Mouse (Mus musculus) liver, embryonic 14.5 days (tissue): ENCODE data around the gene Mettl8. TPM values are rescaled to one million over a fixed set of nuclear protein-coding genes. Genes with fewer than 3 reads are reported as not detected.
A peak's percentile ranks its signal among the peaks of the same experiment; 100 is the strongest.

Source experiments
- ATAC-seq: fragments of 200-750 bp; cut with Nextera tagmentation; 2 replicates; pipeline ENCODE4 v1.8.0; 2017; ENCODE audit warnings: moderate number of reproducible peaks, mild to moderate bottlenecking, moderate library complexity; ENCODE audit not compliant: insufficient read depth
- DNase-seq, 3 experiments: peaks; one replicate each; pipeline ENCODE4 v3.0.0-alpha.2; 2012 to 2013; ENCODE audit warnings: low read depth in 3 of 3, low spot score in 3 of 3
- H3K27ac ChIP-seq: fragments of 300-500 bp; sonication (generic); 2 replicates; pipeline ENCODE4 v1.5.1; 2014; ENCODE audit warnings: moderate library complexity, mild to moderate bottlenecking, control low read depth, inconsistent platforms
- H3K27me3 ChIP-seq: fragments of 300-500 bp; sonication (generic); 2 replicates; pipeline ENCODE4 v1.6.1; 2014; ENCODE audit warnings: mild to moderate bottlenecking, low read length, moderate library complexity; ENCODE audit not compliant: control insufficient read depth, insufficient read depth
- H3K36me3 ChIP-seq: fragments of 300-500 bp; sonication (generic); replicated peaks from 2 replicates; pipeline ENCODE4 v1.6.1; 2014; ENCODE audit warnings: low read depth; ENCODE audit not compliant: control insufficient read depth, insufficient read depth
- H3K4me1 ChIP-seq, 2 experiments: fragments of 200-500 bp in 1 of 2; fragments of 300-500 bp in 1 of 2; sonication (generic) in 1 of 2; replicated peaks; 2 replicates each; pipeline ENCODE4 v1.6.1; 2012 to 2014; ENCODE audit warnings: antibody characterized with exemption in 1 of 2, inconsistent platforms in 1 of 2, low read length in 1 of 2; ENCODE audit not compliant: control insufficient read depth in 2 of 2, insufficient read depth in 2 of 2
- H3K4me2 ChIP-seq: fragments of 300-500 bp; sonication (generic); 2 replicates; pipeline ENCODE4 v1.6.1; 2014; ENCODE audit warnings: low read depth, mild to moderate bottlenecking, control low read depth, moderate library complexity
- H3K4me3 ChIP-seq, 2 experiments: fragments of 200-500 bp in 1 of 2; fragments of 300-500 bp in 1 of 2; sonication (generic) in 1 of 2; 2 replicates each; pipeline ENCODE4 v1.5.1; 2012 to 2014; ENCODE audit warnings: low read depth in 2 of 2, low read length in 2 of 2, mild to moderate bottlenecking in 2 of 2, control low read depth in 1 of 2, inconsistent platforms in 1 of 2, moderate library complexity in 1 of 2; ENCODE audit not compliant: insufficient read depth in 1 of 2
- H3K9ac ChIP-seq: fragments of 300-500 bp; sonication (generic); replicated peaks from 2 replicates; pipeline ENCODE4 v1.6.1; 2014; ENCODE audit warnings: mild to moderate bottlenecking, control low read depth, moderate library complexity
- H3K9me3 ChIP-seq: fragments of 300-500 bp; sonication (generic); 2 replicates; pipeline ENCODE4 v1.6.1; 2016; ENCODE audit warnings: low read length, mixed read lengths; ENCODE audit not compliant: control insufficient read depth
- CTCF ChIP-seq: IDR thresholded peaks from 2 replicates; pipeline ENCODE4 v1.5.1; 2016; ENCODE audit warnings: antibody characterized with exemption, low read depth, control low read depth
- EP300 ChIP-seq: IDR thresholded peaks from 2 replicates; pipeline ENCODE4 v1.6.1; 2016; ENCODE audit warnings: antibody characterized with exemption, low read depth
- WGBS: fragments of 180-500 bp; shearing (Covaris S2); extraction: QIAGEN DNeasy Blood & Tissue Kit; methylation state at CpG from one replicate; pipeline ENCODE4 v1.1.7; 2014; ENCODE audit not compliant: insufficient replicate concordance; 5-methylcytosine and 5-hydroxymethylcytosine counted together
- polyA plus RNA-seq, 2 experiments: library from polyadenylated mRNA; depleted of rRNA in 1 of 2; stranded (reverse) in 1 of 2; unstranded in 1 of 2; fragments of >200 nt; fragmentation: Nextera tagmentation in 1 of 2; extraction: Ambion mirVana in 1 of 2; gene quantifications; 2 replicates each; pipeline versions ENCODE4 v1.2.1 to v1.2.3; 2012 to 2014

Gene Mettl8
- polyA plus RNA-seq, 2 experiments = 5.3 to 9.7 TPM

DNA sequence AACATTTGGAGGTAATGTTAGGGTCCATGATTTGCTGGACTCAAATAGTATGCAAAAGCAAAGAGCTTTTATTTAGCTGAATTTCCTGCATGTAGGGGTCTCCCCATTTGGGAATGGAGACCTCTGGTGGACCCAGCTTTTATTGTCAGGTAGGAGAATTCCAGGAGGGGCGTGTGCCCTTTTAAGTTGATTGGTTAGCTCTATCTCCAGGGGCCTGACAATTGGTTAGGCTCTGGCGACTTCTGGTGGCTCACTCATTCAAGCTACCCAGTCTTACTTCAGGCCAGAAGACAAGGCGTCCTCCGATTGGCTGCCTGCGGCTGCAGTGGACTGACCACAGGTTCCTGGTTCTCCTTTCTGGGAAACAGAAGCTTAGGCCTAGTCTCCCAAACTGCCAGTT lies 28.6 kb downstream of the Mettl8 start:
- DNase-seq = peak in 2 of 3 experiments; percentile 17 to 19
- Histone ChIP-seq H3K27me3 (no peaks in the 10 kb centered on the region), H3K9ac (no peak overlapping the region), H3K9me3 (no peaks in the 10 kb centered on the region), H3K4me1 (peaks cover 0 to 12% of the 10 kb centered on the region in 2 experiments; a peak in 2 of 4 replicates), H3K27ac (no peak overlapping the region), H3K36me3 (no peaks in the 10 kb centered on the region), H3K4me2 (no peak overlapping the region), H3K4me3 (no peak overlapping the region)
- peak; percentile 37 for ATAC-seq
- WGBS = 30% methylated on average over 5 of the region's 5 CpGs
- TF ChIP-seq CTCF = no peak; the same call in 1 of the 2 replicates
- TF ChIP-seq EP300 = no peak

DNA sequence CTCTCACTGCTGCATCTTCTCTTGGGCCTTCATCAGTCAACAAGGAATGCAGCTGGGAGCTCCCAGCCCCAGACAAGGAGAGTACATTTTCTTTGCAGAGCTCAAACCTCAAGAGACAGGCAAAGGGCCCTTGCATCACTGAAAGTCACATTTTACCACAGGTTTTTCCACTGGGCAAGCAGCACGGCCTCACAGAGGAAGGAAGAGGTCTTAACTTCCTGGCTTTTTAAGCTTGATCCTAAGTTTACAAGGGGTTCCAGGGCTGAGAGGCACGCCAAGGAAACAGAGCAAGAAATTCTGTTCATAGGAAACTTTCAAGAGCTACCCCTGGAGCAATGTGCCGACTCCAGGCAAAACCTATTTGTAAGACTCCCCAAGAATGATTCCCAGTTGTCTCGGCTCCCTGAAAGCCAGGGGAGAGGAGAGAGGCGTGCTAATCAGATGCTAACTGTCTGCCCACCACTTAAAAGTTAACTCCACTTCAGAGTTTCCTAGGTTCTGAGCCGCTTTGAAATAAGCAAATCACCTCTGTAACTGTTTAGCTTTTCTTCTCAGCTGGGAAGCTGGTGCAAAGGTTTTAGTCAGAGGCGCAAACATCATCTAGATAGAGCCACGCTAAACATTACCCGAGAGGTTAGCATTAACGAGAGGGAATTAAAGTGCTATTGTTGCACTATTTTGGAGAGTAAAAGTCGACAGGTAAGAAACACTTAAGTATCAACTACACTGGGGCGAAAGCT lies 29.6 kb downstream of the Mettl8 start:
- H3K36me3 ChIP-seq = no peaks in the 10 kb centered on the region
- H3K27me3 ChIP-seq = no peaks in the 10 kb centered on the region
- H3K9ac ChIP-seq = no peak overlapping the region
- H3K4me3 ChIP-seq = no peak overlapping the region
- H3K4me1 ChIP-seq = peaks cover 0 to 11% of the 10 kb centered on the region in 2 experiments; a peak in 2 of 4 replicates
- no peaks in the 10 kb centered on the region for H3K9me3 ChIP-seq
- no peak overlapping the region for H3K4me2 ChIP-seq
- no peak for ATAC-seq
- no peak for TF ChIP-seq EP300
- no peak for TF ChIP-seq CTCF
- DNase-seq = no peak
- 31% methylated on average over 12 of the region's 12 CpGs for WGBS
- no peak overlapping the region for H3K27ac ChIP-seq

DNA sequence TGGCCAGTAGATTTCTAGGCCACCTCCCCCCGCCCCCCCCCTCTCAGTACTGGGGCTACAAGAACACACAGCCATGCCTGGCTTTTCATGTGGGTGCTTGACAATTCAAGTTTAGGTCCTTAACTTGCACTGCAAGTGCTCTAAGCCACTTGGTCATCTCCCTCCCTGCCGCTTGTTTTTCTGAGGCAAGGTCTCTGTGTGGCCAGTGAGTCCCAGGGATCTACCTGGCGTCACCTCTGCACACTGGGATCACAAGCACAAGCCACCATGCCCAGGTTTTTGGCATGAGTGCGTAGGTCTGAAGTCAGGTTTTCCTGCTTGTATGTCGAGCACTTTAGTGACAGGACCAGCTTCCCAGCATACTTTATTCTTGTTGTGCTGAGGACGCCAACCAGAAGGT lies 31.4 kb downstream of the Mettl8 start:
- DNase-seq = no peak
- no peak for TF ChIP-seq EP300
- TF ChIP-seq CTCF = no peak
- Histone ChIP-seq H3K4me1 (peaks cover 0 to 8% of the 10 kb centered on the region in 2 experiments; a peak in 2 of 4 replicates), H3K36me3 (no peaks in the 10 kb centered on the region), H3K9me3 (no peaks in the 10 kb centered on the region), H3K27me3 (no peaks in the 10 kb centered on the region), H3K27ac (no peak overlapping the region), H3K4me3 (no peak overlapping the region), H3K4me2 (no peak overlapping the region), H3K9ac (no peak overlapping the region)
- ATAC-seq = no peak
- WGBS = 79% methylated on average over 6 of the region's 6 CpGs

DNA sequence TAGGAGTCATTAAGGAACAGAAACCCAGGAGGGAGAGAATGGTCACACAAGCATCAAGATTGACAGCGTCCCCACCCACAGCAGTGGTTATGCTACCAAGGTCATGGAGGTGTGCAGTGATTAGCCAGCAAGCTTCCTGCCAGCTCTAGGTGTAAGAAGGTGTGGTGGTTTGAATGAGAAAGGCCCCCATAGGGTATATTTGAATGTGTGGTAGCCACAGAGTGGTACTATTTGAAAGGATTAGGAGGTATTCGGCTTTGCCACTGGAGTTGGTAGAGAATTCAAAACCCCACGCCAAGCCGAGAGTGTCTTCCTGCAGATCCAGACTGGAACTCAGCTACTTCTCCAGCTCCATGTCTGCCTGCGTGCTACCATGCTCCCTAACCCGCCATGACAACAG lies 32.4 kb downstream of the Mettl8 start:
- no peak overlapping the region for H3K4me2 ChIP-seq
- ATAC-seq (no peak), DNase-seq (no peak)
- no peak for TF ChIP-seq EP300
- no peak for TF ChIP-seq CTCF
- no peak overlapping the region for H3K4me3 ChIP-seq
- H3K9me3 ChIP-seq = no peaks in the 10 kb centered on the region
- no peak overlapping the region for H3K27ac ChIP-seq
- H3K4me1 ChIP-seq = peaks cover 0 to 8% of the 10 kb centered on the region in 2 experiments; a peak in 2 of 4 replicates
- H3K9ac ChIP-seq = no peak overlapping the region
- no peaks in the 10 kb centered on the region for H3K27me3 ChIP-seq
- no peaks in the 10 kb centered on the region for H3K36me3 ChIP-seq
- WGBS = 75% methylated on average over 6 of the region's 6 CpGs

DNA sequence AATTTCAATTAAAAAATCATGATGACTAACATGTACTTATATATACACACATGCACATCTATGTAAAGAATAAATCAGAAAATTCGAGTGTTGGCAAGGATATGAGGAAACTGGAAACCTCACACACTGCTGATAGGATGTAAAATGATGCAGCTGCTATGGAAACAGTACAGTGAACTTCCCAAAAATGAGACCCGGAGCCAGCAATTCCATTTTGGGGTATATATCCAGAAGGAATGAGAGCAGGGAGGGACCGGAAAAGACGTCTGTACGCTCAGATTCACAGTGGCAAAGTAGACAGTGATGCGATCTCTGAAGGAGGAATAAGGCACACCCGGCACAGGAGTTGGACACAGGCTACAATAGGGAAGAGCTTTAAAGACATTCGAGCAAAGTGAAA lies 34.7 kb downstream of the Mettl8 start:
- DNase-seq = no peak
- Histone ChIP-seq H3K36me3 (no peaks in the 10 kb centered on the region), H3K9ac (no peak overlapping the region), H3K9me3 (no peaks in the 10 kb centered on the region), H3K4me3 (no peak overlapping the region), H3K27ac (no peak overlapping the region), H3K4me1 (peaks cover 0 to 3% of the 10 kb centered on the region in 2 experiments; a peak in 2 of 4 replicates), H3K27me3 (no peaks in the 10 kb centered on the region), H3K4me2 (no peak overlapping the region)
- WGBS = 84% methylated on average over 8 of the region's 8 CpGs
- no peak for ATAC-seq
- no peak for TF ChIP-seq EP300
- no peak for TF ChIP-seq CTCF
